Mouse (Mus musculus) brain, adult 2 months (tissue): ENCODE data around the gene Sfrp2.
A peak's percentile ranks its signal among the peaks of the same experiment; 100 is the strongest.

Experiments
- DNase-seq: peaks from one replicate; pipeline ENCODE4 v3.0.0; 2011; ENCODE audit warnings: low read depth, low spot score

Gene Sfrp2

DNA sequence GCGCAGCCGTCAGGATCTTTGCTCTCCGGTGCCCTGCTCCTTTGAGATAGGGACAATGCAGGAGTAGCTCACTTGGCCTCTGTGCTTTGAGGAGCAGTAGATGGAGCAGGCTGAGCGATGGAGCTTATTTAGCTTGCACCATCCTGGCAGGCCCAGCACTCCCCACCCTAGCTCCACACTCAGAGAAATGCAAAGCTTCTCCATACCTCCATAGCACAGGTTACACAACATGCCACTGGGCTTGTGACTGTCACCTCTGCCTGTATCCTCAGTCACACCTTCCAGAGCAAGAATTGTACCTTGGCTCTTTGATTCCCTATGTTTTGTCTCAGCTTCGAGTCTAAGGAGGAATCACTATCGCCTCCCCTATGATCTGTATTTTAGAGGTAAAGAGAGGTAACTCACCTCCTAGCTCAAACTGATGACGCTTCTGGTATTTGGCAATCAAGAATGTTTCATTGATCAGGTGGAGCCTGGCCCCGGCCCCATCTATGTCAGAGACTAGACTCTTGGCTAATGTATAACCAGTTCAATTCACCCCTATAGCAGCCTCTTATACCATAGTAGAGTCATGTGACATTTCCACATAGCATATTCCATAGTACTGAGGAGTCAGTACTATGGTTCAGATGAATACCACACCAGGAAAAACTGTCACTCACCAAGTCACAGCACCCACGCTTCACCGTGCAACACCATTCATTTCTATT is 5.2 kb downstream of the Sfrp2 start:
- DNase-seq, result no peak

DNA sequence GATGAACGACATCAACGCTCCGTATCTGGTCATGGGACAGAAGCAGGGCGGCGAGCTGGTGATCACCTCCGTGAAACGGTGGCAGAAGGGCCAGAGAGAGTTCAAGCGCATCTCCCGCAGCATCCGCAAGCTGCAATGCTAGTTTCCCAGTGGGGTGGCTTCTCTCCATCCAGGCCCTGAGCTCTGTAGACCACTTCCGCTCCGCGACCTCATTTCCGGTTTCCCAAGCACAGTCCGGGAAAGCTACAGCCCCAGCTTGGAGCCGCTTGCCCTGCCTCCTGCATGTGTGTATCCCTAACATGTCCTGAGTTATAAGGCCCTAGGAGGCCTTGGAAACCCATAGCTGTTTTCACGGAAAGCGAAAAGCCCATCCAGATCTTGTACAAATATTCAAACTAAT is 7.2 kb downstream of the Sfrp2 start:
- no peak for DNase-seq

DNA sequence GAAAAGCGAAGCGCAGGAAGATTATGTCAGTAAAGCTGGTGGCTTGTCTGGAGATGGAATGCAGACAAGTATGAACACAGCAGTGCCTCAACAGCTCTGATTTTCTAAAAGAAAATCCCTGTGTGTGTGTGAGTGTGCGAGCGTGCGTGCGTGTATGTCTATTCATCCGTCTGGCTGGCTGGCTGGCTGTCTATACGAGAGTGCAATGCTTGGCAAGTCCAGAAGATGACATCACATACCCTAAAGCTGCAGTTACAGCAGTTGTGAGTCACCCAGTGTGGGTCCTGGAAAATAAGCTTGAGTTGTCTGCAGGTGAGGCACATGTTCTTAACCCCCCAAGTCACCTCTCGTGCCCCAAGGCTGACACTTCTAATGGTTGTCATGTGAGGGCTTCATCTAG is 9.3 kb downstream of the Sfrp2 start:
- peak; percentile 47 for DNase-seq

DNA sequence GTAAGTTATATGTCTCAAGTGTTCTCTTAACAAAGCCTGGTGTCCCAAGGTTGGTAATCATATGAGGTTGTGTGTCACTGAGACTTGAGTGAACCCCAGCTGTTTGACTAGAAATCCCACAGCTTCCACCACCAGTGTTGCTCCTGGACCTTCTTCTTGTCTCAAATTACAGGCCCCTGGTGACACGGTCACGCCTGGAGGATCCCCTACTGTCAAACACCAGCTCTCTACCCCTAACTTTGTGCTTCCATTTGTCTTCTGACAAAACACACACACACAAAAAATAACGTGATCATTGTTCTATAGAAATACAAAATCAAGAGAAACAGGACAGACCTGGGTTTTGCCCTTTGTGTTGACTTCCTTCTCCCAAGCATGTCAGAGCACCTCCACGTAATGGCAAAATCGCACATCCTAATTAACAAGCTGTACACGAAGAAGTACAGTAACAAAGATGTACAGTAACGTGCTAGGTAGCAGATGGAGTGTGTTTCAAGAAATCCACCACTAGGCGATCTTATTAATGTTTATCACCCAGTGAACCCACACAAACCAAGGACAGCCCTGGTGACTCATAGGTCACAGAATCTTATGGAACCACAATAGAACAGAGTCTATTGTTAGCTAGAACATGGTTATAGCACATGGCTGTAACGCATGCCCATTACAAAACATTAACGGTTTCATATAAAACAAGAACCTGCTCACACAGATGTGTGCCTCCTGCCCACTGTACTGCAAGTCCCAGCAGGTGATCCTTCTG is 15.5 kb downstream of the Sfrp2 start:
- DNase-seq, result no peak

DNA sequence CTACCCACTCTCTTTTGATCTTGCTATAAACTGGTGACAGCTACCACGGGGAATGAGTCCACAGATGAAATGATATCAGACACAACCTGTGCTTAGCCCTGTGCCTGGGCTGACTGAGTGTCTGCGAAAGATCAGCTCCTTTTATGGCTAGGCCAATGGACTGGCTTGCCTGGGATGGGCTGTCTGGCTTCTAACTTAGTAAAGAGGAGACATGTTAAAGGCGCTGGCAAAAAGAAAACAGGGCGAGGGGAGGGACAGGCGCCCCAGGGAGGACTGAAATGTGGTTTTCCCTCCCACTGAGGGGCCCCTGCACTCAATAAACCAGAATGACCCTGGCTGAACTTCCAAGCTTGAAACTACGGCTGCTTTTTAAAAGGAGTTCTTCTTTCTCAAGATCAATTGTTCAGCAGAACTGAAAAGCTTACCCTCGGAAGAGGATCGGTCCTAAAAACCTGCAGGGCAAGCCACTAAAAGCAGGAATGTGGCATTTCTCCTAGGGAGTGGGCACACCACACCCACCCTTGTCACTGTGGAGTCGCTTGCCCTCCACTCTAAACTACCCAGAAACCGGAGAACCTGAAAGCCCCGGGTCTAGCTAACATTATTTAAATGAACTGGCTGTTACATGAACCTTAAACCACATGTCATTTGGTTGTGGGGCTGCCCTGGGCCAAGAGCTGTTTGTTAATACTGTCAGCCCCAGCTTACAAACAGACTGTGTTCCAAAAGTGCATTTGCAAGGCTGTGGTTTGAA is 17.8 kb downstream of the Sfrp2 start:
- DNase-seq, result no peak

DNA sequence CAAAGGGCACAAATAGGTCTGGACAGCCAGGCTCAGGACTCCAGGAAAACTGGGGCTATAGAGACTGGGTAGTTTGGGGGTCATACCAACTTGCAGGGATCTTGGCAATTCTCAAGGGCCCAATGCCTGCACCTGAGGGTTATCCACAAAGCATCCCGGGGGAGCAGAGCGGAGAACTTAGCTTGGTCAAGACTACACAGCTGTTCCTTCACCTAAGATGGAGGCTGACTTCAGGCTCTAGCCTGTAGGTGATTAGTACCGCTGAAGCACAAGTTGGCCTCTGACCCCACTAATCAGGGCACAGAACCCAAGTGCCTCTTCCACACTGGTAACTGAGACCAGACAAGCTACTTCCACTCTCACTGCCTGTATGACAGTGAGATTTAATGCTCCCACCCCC is 18.6 kb downstream of the Sfrp2 start:
- DNase-seq, result no peak

DNA sequence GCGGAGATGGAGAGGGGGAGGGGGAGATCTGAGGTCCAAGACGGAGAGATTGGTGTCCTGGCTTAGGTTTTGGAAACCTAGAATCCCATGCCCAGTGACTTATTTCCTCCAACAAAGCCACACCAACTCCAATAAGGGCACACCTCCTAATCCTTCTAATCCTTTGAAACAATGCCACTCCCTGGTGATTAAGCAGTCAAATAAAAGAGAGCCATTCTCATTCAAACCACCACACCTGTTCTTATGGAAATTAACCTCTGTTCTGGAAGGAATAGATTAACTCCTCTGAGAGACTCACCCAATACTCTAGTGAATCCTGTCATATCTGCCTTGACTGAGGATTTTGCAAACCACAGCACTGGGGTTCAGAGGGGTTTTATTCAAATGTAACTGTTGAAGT is 21.0 kb downstream of the Sfrp2 start:
- DNase-seq, result no peak

DNA sequence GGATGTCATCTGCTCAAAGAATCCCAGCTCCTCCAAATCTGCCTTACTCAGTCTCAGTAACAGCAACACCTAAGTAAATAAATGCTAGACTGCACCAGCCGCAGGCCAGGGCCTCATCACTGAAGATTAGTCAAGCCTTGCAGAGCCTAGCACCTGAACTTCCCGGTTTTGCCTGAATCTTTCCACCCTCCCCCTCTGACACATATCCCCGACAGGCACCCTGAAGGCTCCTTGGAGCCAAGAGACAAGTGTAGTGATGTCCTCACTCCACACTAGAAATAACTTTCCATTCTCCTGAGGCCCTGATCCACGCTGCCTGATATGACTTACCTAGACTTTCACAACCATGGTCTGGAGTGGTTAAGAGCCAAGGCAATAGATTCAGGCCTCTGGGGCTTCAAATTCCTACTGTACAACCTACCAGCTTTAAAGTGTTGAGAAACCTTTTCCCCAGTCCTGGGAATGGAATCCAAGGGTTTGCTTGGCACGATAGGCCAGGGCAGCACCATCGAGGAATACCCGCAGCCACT is 21.7 kb downstream of the Sfrp2 start:
- DNase-seq, result no peak

DNA sequence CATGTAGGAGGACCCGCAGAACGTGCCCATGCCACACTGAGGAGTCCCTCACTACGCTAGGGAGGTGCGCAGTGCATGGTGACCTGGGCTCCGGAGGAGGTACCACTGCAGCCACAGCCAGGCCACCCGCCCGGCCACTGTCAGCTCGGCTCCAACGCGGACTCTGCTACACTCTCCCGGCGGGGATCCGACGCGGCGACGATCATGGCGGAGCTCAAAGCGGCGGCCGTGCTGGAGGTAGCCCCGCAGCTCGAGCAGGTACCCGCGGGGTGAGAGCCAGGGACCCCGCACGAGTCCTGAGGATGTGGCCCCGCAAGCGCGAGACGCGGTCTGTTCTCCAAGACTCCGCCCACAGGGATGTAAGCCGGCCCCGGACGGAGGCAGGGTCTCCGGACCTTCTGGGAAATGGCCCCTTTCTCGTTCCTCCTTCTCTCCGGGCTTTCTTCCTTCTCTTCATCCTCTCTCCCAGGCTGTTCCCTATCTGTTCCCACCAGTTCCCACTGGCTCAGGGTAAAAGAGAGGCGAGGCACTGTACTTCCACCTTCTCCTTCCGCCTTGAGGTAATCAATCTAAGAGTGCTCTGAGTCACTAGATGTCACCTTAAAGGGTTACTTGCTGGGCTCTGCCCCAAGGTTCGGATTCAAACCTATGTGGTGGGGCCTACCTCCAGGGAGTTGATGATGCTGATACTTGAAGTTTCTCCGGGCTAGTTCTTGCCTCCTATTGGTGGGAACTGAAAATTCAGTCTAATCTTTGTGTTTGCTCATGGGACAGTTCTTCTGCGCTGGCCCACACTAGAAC is 23.7 kb downstream of the Sfrp2 start:
- peak; percentile 24 for DNase-seq

DNA sequence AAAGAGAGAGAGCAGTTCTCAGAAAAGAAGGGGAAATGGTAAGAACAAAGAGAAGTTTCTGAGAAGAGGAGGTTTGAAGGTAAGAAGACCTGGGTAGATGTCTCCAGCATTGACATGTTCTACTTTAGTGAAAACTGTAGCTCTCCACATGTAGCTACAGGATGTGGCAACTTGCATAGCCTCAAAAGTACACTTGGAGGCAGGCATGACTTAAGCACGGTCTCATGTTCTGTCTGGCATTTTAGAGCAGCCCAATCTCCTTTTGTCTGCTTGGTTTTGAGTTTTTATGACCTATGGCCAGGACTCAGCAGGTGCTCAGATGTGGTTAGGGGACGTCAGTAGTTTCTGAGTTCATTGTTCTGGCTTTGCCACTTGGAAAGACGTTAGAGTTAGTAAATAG is 25.3 kb downstream of the Sfrp2 start:
- DNase-seq, result no peak

DNA sequence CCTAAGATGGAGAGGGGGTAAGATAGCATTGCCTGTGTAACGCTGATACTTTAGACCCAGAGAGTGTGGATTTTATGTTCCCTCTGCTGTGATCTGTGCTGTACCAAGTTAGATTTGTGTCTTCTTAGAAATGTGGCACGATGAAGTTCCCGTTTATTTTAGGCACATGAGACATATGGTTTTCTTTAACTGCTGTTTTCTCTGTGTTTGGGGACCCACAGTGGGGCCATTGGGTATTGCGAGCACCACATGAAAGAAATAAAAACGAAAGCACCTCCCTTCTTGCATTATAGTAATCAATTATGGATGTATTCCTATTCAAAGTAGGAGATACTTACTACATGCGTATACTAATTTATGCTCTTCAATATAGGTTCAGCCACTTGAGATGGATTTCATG is 31.0 kb downstream of the Sfrp2 start:
- DNase-seq, result peak; percentile 40

DNA sequence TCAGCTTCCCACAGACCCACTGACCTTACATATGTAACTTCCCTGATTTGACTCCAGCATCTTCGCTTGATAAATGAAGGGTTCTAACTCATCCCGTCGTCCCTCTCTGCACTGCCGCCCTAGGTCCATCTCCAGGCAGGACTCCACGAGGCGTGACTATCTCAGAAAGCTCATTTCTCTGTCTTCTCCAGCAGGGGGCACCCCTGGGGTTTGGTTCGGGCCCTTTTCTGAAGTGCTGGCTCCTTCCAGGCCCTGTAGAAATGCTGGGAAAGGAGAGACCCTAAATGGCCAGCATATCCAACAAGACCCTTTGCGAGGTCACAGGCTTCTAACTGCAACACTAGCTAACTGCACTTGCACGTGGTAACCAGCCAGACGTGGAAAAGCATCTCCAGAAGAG is 31.7 kb downstream of the Sfrp2 start:
- peak; percentile 58 for DNase-seq

DNA sequence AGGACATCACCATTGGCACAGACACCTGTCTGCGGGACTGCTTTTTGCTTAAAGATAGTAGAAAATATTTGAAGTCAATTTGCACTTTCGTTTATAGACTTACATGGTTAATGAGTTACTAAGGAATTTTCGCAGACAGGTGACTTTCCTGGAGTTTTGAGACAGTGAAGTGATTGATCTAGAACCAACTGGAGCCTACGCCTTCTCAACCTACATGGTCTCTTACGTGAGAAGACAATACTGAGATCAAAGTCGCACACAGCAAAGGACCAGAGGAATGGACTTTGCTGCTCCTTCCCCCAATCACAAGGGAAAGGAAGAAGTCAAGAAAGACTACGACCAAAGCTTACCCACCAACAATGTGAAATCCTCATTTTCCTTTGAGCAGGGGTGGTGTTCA is 33.4 kb downstream of the Sfrp2 start:
- no peak for DNase-seq

DNA sequence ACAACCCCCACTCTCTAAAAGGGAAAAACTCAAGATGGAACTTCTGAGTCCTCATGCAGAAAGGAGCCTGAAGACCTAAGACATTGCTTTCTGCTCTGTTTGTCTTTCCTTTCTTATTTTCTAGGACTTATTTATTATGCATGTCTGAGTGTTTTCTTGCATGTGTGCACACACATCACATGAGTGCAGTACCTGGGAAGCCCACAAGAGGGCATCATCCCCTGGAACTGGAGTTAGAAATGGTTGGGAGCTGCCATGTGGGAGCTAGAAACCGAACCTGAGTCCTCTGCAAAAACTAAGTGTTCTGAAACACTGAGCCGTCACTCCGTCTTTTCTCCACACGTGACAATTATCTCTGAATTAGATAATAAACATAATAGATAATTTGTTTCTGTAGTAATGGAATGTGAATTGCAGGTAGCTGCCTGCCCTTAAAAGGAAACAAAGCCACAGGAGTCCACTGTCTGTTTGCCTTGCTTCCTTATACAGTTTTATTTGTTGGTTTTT is 35.6 kb downstream of the Sfrp2 start:
- no peak for DNase-seq

DNA sequence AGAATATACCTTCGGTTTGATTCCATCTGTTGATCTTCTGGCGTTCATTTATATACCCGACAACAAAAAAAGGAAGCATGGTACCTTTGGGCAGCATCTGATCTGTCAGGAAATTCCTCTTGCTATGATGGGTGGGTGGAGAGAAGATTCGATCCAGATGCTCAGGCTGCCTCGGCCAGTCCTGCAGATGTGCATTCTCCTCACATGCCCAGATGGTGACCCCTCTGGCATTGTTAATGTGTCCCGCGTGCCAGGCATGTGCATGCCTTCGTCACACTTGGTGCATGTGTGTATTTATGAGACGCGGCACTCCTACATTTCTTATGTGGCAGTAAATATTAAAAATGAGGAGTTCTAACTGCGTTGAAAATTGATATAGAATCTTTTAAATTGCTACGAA is 42.4 kb downstream of the Sfrp2 start:
- no peak for DNase-seq

DNA sequence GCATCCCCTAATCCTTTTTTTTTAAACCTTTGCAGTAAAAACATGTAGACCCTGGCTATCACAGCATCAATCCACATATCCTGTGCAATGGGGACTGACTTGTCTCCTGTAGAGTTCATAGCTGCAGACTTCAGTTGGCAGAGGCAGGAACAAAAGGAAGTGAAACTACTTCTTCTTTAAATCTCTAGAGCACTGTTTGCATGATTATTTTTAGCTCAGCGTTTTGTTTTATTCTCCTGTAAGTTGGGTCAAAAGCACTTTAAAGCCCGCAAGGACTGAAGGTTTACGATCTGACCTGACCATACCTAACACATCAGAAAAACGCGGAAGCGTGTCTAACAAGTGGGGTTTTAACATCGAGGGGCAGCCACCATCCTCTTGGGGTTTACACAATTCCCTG is 45.9 kb downstream of the Sfrp2 start:
- DNase-seq, result no peak

DNA sequence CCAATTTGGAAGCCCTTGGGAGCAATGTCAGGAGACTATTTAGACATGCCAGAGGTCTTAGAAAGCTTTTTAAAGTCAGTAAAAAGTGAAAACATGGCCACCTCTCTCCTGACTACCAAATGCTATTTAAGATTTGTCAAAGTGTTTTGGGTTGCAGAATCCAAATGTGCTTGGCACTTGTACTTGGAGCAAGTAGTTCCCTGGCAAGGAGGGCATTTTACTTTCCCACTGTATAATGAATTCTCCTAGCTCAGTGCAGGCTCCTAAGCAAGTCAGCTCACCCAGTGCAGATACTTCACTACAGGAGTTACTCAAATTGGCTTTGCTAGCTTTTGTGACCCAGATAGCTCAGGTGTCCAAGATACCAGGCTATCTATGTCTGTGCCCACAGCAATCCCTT is 46.7 kb downstream of the Sfrp2 start:
- peak; percentile 22 for DNase-seq

DNA sequence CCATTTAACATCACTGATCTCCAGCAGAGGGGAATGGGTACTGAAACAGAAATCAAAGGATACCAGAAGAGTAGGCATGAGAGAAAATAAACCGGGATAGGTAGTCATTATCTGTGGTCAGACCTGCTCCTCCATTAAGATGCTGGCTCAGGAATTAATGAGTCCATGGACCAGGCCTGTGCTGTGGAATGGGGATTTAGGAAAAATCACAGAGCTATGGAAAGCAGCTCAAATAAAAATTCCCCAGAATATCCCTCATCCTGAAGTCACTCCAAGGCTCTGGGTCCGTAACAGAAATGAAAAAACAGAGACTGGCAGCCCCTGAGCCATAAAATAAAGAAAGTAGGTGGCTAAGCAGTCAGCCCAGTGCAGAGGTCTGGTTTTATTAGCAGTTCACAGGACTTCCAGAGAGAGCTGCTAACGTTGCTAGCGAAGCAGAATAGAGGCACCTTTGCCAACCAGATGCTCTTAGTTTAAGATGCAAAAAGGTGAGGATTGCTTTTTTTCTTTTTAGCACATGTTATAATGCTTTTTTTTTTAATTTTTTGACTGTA is 50.3 kb downstream of the Sfrp2 start:
- no peak for DNase-seq

DNA sequence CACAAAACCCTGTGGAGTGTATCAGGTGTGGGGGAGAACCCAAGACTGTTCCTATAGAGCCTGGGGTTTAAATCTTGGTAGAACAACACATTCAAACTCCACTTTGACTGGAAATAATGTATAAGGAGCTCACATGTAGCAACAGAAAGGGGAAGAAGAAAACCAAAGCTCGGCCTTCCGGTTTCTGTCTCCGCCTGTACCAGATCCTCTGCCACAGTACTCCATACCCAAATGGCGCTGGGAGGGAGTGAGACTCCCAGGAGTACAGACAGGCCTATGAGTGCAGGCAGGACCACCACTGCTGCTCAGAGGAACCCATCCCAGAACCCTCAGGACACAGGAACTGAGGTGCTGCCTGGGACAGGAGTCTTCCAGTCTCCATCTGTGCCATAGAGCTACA is 57.7 kb downstream of the Sfrp2 start:
- DNase-seq, result no peak
